In the genomic region with DNA sequence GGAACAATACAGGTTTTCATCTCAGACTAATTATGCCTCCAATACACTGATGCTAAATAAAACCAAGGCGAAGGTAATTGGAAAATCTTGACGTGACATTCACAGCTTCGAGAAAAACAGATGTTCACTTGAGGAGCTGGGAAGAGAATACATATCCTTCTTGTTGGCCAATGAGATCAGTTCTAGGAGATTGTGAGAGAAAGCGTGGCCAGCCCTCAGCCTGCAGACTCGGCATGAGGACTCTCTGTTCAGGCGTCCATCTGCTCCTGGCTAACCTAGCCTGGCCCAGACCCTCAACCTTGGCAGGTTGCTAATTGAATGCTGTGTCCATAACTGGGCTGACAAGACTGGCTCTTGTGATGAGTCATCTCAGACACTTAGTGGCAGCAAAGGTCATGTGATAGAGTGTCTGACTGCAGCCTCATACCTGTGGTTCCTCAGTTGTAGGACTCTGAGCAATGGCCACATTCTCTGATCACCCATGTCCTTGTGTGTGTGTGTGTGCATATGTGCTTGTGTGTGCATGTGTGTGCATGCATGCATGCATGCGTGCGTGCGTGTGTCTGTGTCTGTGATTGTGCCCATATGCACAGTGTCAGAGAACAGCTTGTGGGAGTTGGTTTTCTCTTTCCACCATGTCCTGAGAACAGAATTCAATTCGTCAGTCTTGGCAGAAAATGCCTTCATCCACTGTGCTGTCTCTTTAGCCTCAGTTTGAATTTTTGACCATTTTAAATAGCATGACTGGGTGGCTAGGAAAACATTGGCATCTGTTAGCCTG, we compare ENCODE assay signal across 13 mouse cellular contexts.
A peak's percentile ranks its signal among the peaks of the same experiment; 100 is the strongest.
DNase-seq lines count a peak whose midpoint lies in the region.
"Had no signal": no experiment of that assay in that cellular context is flagged by ENCODE, and none has a peak within 500 bp of the region (broad histone marks: within the 10 kb centered on the region; RNA-seq: fewer than 3 reads in every experiment).

No protein-coding gene starts in this region.

- intact Hi-C loops in left cerebral cortex, postnatal 25 days (cut with DNase I): no loop called here

- peak; percentile 4 for DNase-seq in cerebellum, adult 9-10 months
- DNase-seq in cerebellum, adult 11-12 months: no peak
- DNase-seq in frontal cortex, adult 2 months (ENCODE audit: extremely low spot score in 1 of 2, low spot score in 1 of 2): peak; percentile 29 to 41
- DNase-seq in frontal cortex, postnatal 10 days (ENCODE audit: low spot score in 2 of 2): no peak
- DNase-seq in left cerebral cortex, postnatal 25 days (ENCODE audit: low spot score in 2 of 2): peak; percentile 44 to 63
- DNase-seq in left cerebral cortex, adult 11 months (ENCODE audit: low spot score): no peak
- peak; percentile 4 for DNase-seq in neural tube, embryonic 10.5 days (ENCODE audit: extremely low spot score, low spot score)
- DNase-seq in heart, adult 18-20 months: no peak
- DNase-seq: gastrocnemius, postnatal 36 days; heart, postnatal 10 days; kidney, adult 11 months; lung, postnatal 10 days; thymus, postnatal 36 days had no signal

Comparison
In these comparisons a context has a peak if more than half of its experiments do, and no peak if none do; other contexts are left out.
1. DNase-seq: peak in cerebellum, adult 9-10 months (single experiment), frontal cortex, adult 2 months (2 of 2), left cerebral cortex, postnatal 25 days (2 of 2) and neural tube, embryonic 10.5 days (single experiment); none in cerebellum, adult 11-12 months (single experiment), frontal cortex, postnatal 10 days (0 of 2), left cerebral cortex, adult 11 months (single experiment) and heart, adult 18-20 months (0 of 2).